Mouse (Mus musculus) left cerebral cortex, postnatal 4 days (tissue): Measurements from ENCODE around the gene Pnpo. TPM values are rescaled to one million over a fixed set of nuclear protein-coding genes. Genes with fewer than 3 reads are reported as not detected.

ENCODE experiments used
- DNase-seq: peaks from one replicate; pipeline ENCODE4 v3.0.0-alpha.2; 2022
- intact Hi-C: fragments of 180-260 bp; cut with DNase I; formaldehyde crosslinking; loops from one replicate; pipeline ENCODE4 v1.15.1; 2025
- total RNA-seq, 2 experiments: library from RNA; stranded (reverse); gene quantifications; 2 replicates each; pipeline ENCODE4 v1.2.3; 2021

Gene Pnpo
- total RNA-seq, 2 experiments from 2014 or later, result 11.7 to 15.1 TPM

DNA sequence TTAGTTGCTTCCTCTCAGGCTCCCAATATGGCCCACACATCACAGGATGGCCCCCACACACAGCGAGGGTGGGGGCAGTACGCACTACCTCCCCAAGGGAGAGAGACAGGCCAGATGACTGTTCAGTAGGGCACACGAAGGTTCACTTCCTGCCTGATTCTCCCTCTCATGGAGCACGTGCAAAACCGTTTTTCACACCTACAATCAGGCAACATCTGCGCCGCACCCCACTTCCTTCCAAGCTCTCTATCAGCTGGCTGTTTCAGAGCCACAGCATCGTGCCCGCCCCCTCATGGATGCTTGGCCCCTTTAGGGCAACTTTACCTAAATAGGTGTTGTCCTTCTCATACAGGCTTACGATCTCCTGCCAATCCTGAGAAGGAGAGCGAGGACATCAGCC, 31.1 kb downstream of the Pnpo start:
- intact Hi-C loops, result no loop called here
- no peak for DNase-seq

DNA sequence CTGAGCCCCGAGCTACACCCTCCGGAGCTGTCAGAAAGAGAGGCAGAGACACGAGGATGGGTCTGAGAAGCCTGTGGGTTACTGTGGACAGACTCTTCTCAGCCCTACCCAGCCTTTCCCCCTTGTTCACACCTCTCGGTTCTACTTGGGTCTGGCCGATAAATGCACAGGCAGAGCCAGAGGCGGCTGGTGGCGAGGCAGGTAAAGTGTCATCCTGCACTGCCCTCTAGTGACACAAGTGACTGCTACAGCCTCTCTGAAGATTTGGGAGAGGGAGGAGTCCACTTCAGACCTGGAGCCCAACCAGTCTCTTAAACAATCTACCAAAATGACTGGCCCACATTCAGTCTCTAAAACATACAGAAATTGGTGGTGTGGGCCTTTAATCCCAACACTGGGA, 33.8 kb downstream of the Pnpo start:
- intact Hi-C loops, result no loop called here
- DNase-seq, result peak; percentile 86

DNA sequence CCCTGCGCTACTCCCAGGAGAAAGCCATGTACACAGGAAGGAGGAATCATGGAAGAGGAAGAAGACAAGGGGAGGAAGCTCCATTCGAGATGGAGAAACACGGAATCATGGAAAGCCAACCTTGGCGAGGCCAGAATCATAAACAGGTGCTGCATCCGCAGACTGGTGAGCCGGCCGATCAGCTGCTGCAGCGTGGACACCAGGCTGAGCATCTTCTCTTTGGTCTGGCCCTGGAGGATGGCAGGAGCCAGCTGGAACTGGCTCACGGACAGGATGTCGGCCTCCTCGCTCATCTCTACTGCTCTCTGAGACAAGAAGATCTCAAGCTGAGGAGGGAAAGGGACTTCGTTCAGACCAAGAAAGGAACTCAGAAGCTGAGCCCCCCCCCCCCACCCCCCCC, 35.2 kb downstream of the Pnpo start:
- DNase-seq, result no peak
- intact Hi-C loops, result loop anchor here (5.0 kb wide), 1 partner anchor 41 kb away; no protein-coding TSS in a partner anchor

DNA sequence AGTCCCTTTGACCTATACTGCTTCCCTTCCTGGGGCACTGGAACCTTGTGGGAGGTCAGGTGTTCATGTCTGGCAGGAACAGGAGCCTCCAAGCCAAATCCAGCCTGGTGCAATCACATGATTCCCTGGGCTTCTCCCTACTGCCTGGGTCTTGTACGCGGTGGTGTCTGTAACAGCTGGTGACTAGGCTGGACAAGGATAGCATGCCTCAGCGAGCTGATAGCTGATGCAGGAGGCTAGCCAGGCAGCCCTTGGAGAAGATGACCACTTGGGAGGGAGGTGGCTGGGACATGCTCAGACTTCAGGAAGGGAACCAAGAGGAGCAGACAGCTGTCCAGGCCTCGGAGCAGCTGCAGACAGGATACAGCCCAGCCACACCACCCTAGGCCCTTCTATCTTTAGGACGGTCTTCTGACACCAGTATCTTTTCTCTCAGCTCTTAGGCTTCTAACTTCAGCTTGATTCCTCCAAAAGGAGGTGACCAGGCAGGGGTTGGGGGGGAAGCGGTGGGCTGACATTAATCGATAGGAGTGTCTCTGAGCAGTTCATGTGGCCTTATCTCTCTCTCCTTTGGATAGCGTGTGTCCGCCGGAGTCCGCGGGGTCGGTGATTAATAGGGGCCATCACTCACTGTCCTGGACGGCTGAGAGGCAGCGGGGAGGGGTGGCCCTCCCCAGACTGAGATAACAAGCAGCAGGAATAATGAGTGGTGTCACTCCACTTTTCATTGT, 37.2 kb downstream of the Pnpo start:
- peak; percentile 69 for DNase-seq
- intact Hi-C loops, result loop anchor here (5.0 kb wide), 1 partner anchor 39 kb away; no protein-coding TSS in a partner anchor

DNA sequence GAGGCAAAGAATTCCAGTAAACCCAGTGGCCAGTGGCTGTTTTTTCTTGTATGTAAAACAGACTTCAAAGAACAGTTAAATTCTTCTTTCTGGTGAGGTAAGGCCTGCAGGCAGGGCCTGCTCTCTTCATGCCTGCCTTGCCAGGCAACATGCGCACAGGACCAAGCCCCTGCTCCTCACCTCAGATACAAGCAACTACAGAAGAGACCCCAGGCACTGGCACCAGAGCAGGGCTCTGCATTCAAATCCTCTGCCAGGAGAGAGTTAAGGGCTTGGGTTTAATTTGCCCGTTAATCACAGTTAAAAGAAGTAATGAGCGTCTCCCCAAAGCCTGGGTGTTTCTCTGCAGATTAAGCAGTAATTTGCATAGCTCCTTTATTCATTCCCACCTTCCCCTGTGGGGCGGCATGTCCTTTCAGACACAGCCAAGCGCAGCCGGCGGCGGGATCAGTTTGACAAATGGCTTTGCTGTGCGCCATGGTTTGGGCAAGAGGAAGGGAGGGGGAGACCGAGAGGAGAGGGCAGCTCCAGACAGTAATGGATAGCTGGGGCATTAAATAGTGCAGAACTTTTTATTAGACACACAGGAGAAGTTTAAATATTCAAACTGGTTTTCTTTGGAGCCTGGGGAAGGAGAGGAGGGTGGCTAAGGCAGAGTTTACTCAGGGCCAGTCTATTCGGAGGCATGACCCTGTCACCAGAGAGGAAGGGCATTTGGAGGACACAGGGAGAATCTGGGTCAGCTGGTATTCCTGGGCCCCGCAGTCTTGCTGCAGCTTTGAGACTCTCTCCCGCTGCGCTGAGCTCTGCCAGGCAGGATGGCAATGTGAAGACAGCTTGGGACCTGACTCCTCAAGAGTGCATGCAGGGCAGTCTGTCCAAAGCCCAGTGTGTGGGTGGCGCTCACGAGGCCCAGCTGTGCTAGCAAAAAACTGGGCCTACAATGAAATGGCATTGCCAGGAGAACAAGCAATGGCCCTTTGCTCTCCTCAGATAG, 40.8 kb downstream of the Pnpo start:
- intact Hi-C loops, result no loop called here
- peak; percentile 71 for DNase-seq

DNA sequence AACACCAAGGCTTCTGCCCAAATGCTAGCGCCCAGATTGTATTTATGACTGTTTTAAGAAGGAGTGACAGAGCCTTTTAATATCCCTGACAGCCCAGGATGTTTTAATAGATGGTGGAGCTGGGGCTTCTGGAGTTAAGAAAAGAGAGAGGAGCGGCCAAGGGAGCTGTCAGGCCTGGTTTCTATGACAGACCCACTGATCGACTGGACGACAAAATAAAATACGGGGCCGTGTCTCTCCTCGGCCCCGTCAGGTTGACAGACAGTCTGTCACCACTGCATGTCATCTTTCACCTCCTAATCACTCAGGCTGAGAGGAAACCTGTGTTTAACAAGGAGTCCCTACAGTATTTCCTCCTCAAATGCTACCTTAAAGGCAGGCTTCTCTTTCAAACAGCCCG, 42.5 kb downstream of the Pnpo start:
- no peak for DNase-seq
- intact Hi-C loops, result no loop called here

DNA sequence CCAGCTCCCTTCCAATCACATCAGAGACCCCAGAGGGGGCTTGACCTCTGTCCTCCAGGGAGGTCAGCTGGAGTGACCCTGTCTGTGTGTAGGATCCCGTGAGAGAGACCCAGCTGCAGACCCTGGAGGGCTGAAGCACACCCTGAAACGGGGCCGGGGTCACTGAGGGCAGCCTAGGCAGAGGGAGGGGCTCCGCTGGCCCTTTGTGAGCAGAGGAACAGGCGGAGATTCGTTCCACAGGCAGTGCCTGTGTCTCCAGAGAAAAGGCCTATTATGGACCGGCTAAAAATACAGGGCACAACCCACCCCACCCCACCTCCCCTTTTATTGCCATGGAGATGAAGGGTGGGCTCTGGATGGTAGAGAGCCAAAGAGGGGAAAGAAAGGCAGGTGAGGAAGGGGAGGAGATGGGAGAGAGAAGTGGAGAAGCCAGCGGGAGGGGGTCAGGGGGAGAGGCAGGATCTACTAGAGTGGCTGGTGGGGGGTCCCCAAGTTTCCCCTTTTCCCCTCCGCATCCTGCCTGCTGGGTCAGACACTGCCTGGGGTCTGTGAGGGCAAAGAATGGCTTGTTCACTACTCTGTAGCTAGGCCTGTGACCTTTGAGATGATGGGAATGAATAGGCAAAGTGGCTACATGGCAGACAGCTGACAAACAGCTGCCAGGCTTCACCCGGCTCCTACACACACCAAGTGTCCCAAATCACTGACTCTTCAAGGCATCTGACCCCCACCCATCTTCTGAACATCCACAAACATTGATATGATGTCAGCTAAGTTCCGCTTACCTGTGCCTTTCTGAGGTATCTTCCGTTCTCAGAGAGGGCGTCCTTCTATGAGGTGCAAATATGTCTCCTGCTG, 44.1 kb downstream of the Pnpo start:
- DNase-seq, result no peak
- intact Hi-C loops, result no loop called here

DNA sequence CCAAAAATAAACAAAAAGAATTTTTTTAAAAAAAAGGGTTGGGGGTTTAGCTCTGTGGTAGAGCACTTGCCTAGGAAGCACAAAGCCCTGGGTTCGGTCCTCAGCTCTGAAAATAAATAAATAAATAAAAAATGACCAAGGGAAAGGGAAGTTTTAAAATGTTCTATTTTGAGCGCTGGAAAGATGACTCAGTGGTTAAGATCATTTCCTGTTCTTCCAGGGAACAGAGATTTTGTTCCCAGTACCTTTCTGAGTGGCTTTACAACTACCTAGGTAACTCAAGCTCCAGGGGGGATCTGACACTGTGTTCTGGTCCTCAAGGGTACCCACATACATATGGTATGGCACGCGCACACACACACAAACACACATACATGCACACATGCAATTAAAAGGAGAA, 47.9 kb downstream of the Pnpo start:
- intact Hi-C loops, result no loop called here
- no peak for DNase-seq

DNA sequence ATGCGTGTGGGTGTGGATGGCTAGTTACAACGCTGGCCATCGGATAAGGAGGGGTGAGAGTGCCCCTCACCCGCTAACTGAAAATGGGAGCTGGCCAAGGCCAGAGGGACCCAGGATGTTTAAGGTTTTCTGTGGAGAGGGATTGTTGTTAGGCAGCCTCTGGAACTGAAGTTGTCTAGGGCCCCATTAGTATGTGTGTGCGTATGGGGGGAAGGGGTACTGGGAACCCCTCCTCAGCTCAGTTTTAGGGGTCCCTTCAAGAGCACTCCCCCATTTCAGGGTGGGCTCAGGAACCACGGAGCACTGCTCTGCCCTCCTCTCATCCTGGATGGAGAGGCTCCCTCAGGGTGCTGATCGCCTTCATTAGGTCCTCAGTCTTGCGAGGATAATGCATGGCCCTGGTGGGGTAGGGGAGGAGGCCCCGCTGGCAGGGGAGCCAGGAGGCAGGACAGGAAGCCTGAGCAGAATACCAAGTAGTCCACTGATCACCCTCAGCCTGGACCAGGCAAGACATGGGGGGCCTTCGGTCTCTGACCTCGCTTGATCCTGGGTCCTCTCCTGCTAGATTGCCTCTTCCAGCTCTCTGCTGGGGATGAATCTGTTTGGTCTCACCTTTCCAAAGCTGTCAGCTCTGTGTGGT, 50.5 kb downstream of the Pnpo start:
- intact Hi-C loops, result no loop called here

DNA sequence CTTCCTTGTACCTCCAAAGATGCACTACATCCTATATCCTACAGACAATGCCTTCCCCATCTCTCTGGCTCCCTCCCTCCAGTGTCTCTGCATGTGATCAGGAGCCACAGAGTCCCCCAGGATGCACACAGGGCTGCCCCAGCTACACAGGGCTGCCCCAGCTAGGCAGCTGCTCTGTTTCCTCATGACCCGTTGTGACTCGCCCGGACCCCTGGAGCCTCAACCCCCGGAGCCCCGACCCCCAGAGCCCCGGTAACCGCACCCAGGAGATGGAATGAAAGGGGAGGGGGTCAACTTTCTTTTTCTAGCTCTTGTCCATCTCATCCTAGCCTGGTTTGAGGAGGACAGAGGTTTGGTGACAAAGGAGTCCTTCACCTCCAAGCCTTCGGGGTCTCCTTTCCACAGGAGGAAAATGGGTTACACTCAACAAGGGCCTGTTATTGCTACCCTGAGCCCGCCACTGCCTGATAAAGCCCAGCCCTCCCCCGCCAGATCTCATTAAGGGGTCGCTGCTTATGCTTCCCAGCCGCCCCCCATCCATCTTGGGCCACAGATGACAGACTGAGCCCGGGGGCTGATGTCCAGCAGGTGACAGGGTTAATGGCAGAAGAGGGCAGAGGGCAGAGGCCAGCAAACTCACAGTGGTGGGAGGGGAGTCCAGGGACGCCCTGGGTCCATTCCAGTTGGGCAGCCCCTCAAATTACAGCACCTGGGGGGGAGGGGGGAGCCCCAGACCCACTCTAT, 51.8 kb downstream of the Pnpo start:
- intact Hi-C loops, result no loop called here
- DNase-seq, result no peak

More for the DNA sequence above, 50.5 kb downstream of the Pnpo start:
- DNase-seq, result no peak

Other genes with a start within 250 kb of the Pnpo start
- 10 to 100 TPM; 46.3 to 50.4 TPM for gene Snx11, start 166.4 kb downstream of the Pnpo start, total RNA-seq
- 10 to 100 TPM; 79.3 to 79.5 TPM for gene Cbx1, start 154.9 kb downstream of the Pnpo start, total RNA-seq
- 100 to 1,000 TPM; 108 to 115 TPM for gene Nfe2l1, start 114.0 kb downstream of the Pnpo start, total RNA-seq
- 1 to 10 TPM; 4.1 to 5.9 TPM for gene Copz2, start 94.1 kb downstream of the Pnpo start, total RNA-seq
- 10 to 100 TPM; 63.3 to 65.4 TPM for gene Cdk5rap3, start 27.5 kb downstream of the Pnpo start, total RNA-seq
- gene Prr15l, start 15.9 kb downstream of the Pnpo start, total RNA-seq, result not detected
- 10 to 100 TPM in 1 of 2 experiments, 1 to 10 TPM in 1; 9.5 to 11.5 TPM for gene Sp2, start 39.0 kb upstream of the Pnpo start, total RNA-seq
- gene Sp6, start 69.4 kb upstream of the Pnpo start, total RNA-seq, result 1 to 10 TPM in 1 of 2 experiments, under 1 TPM in 1; 0.92 to 1.1 TPM
- 1 to 10 TPM; 5.5 to 7.3 TPM for gene Scrn2, start 86.0 kb upstream of the Pnpo start, total RNA-seq
- gene Lrrc46, start 97.4 kb upstream of the Pnpo start, total RNA-seq, result 1 to 10 TPM; 1.0 to 1.5 TPM
- 10 to 100 TPM; 45.1 to 49.7 TPM for gene Mrpl10, start 97.6 kb upstream of the Pnpo start, total RNA-seq
- 10 to 100 TPM; 15.3 to 18.4 TPM for gene Osbpl7, start 106.6 kb upstream of the Pnpo start, total RNA-seq
- gene Tbx21, start 171.3 kb upstream of the Pnpo start, total RNA-seq, result under 1 TPM; 0.20 to 0.32 TPM
- gene Tbkbp1, start 207.5 kb upstream of the Pnpo start, total RNA-seq, result 10 to 100 TPM; 52.4 to 55.8 TPM
- 100 to 1,000 TPM; 151 to 157 TPM for gene Kpnb1, start 243.9 kb upstream of the Pnpo start, total RNA-seq